Mouse (Mus musculus) limb, embryonic 14.5 days (tissue): ENCODE measurements around the gene Clec2g. TPM values are rescaled to one million over a fixed set of nuclear protein-coding genes. Genes with fewer than 3 reads are reported as not detected.

ENCODE experiments used
- ATAC-seq: fragments of 200-750 bp; cut with Nextera tagmentation; 2 replicates; pipeline ENCODE4 v1.8.0; 2017; ENCODE audit warnings: low read depth, moderate number of reproducible peaks, moderate TSS enrichment; ENCODE audit not compliant: low FRiP score
- DNase-seq: peaks from one replicate; pipeline ENCODE4 v3.0.0-alpha.2; 2015; ENCODE audit warnings: low spot score
- H3K27ac ChIP-seq: fragments of 300-500 bp; sonication (generic); replicated peaks from 2 replicates; pipeline ENCODE4 v1.5.1; 2014; ENCODE audit warnings: low read depth, mild to moderate bottlenecking, low read length, moderate library complexity, mixed read lengths
- H3K27me3 ChIP-seq: fragments of 300-500 bp; sonication (generic); 2 replicates; pipeline ENCODE4 v1.6.1; 2014; ENCODE audit warnings: low read length, mixed read lengths; ENCODE audit not compliant: control insufficient read depth, insufficient read depth
- H3K36me3 ChIP-seq: fragments of 300-500 bp; sonication (generic); 2 replicates; pipeline ENCODE4 v1.6.1; 2014; ENCODE audit warnings: mild to moderate bottlenecking, low read length, moderate library complexity, mixed read lengths; ENCODE audit not compliant: control insufficient read depth, insufficient read depth
- H3K4me1 ChIP-seq: fragments of 300-500 bp; sonication (generic); 2 replicates; pipeline ENCODE4 v1.6.1; 2014; ENCODE audit warnings: antibody characterized with exemption, low read length, mixed read lengths; ENCODE audit not compliant: control insufficient read depth, insufficient read depth
- H3K4me2 ChIP-seq: fragments of 300-500 bp; sonication (generic); replicated peaks from 2 replicates; pipeline ENCODE4 v1.6.1; 2014; ENCODE audit warnings: low read depth, mild to moderate bottlenecking, low read length, moderate library complexity; ENCODE audit not compliant: severe bottlenecking
- H3K4me3 ChIP-seq: fragments of 300-500 bp; sonication (generic); replicated peaks from 2 replicates; pipeline ENCODE4 v1.5.1; 2014; ENCODE audit warnings: low read length
- H3K9ac ChIP-seq: fragments of 300-500 bp; sonication (generic); 2 replicates; pipeline ENCODE4 v1.6.1; 2014; ENCODE audit warnings: mild to moderate bottlenecking, low read depth, low read length, moderate library complexity; ENCODE audit not compliant: severe bottlenecking
- H3K9me3 ChIP-seq: fragments of 300-500 bp; sonication (generic); 2 replicates; pipeline ENCODE4 v1.6.1; 2016; ENCODE audit warnings: low read length; ENCODE audit not compliant: control insufficient read depth
- POLR2A ChIP-seq: fragments of 200-500 bp; IDR thresholded peaks from 2 replicates; pipeline ENCODE4 v1.8.0; 2012; ENCODE audit warnings: inconsistent platforms, mild to moderate bottlenecking, moderate library complexity, borderline replicate concordance; ENCODE audit not compliant: insufficient read depth, insufficient read length; ENCODE audit errors: extremely low read depth
- WGBS: fragments of 180-500 bp; shearing (Covaris S2); extraction: QIAGEN DNeasy Blood & Tissue Kit; methylation state at CpG from one replicate; pipeline ENCODE4 v1.1.7; 2014; 5-methylcytosine and 5-hydroxymethylcytosine counted together
- polyA plus RNA-seq, 2 experiments: library from polyadenylated mRNA; depleted of rRNA in 1 of 2; stranded (reverse) in 1 of 2; unstranded in 1 of 2; fragments of >200 nt; fragmentation: Nextera tagmentation in 1 of 2; extraction: Ambion mirVana in 1 of 2; gene quantifications; 2 replicates each; pipeline versions ENCODE4 v1.2.1 to v1.2.3; 2012 to 2014

Clec2g gene
- polyA plus RNA-seq, 2 experiments = 1.1 to 1.7 TPM

GRCm38 (mm10) chr6:129012966-129013365 is 78.8 kb downstream of the Clec2g start:
- H3K36me3 ChIP-seq = no peaks in the 10 kb centered on the region
- ATAC-seq (no peak), DNase-seq (no peak)
- no peak overlapping the region for H3K9ac ChIP-seq
- 73% methylated on average over 1 of the region's 1 CpGs for WGBS
- H3K27ac ChIP-seq = no peak overlapping the region
- no peaks in the 10 kb centered on the region for H3K9me3 ChIP-seq
- TF ChIP-seq POLR2A = no peak
- H3K27me3 ChIP-seq = no peaks in the 10 kb centered on the region
- H3K4me2 ChIP-seq = no peak overlapping the region
- H3K4me1 ChIP-seq = no peaks in the 10 kb centered on the region
- H3K4me3 ChIP-seq = no peak overlapping the region

GRCm38 (mm10) chr6:129013762-129014276 is 79.6 kb downstream of the Clec2g start:
- Histone ChIP-seq H3K4me2 (no peak overlapping the region), H3K27ac (no peak overlapping the region), H3K4me1 (no peaks in the 10 kb centered on the region), H3K4me3 (no peak overlapping the region), H3K27me3 (no peaks in the 10 kb centered on the region), H3K9ac (no peak overlapping the region), H3K9me3 (no peaks in the 10 kb centered on the region), H3K36me3 (no peaks in the 10 kb centered on the region)
- ATAC-seq = no peak
- WGBS = 78% methylated on average over 5 of the region's 5 CpGs
- TF ChIP-seq POLR2A = no peak
- no peak for DNase-seq

- Histone ChIP-seq H3K4me3 (no peak overlapping the region), H3K4me2 (no peak overlapping the region), H3K36me3 (no peaks in the 10 kb centered on the region), H3K4me1 (no peaks in the 10 kb centered on the region), H3K9me3 (no peaks in the 10 kb centered on the region), H3K9ac (no peak overlapping the region), H3K27ac (no peak overlapping the region), H3K27me3 (no peaks in the 10 kb centered on the region)
- ATAC-seq (no peak), DNase-seq (no peak)
- WGBS = 79% methylated on average over 1 of the region's 1 CpGs
- TF ChIP-seq POLR2A = no peak
Measured at GRCm38 (mm10) chr6:129014399-129014798, 80.2 kb downstream of the Clec2g start.

- 89% methylated on average over 8 of the region's 8 CpGs for WGBS
- Histone ChIP-seq H3K4me3 (no peak overlapping the region), H3K36me3 (no peaks in the 10 kb centered on the region), H3K27ac (no peak overlapping the region), H3K4me1 (no peaks in the 10 kb centered on the region), H3K4me2 (no peak overlapping the region), H3K9ac (no peak overlapping the region), H3K27me3 (no peaks in the 10 kb centered on the region), H3K9me3 (no peaks in the 10 kb centered on the region)
- ATAC-seq (no peak), DNase-seq (no peak)
- no peak for TF ChIP-seq POLR2A
Measured at GRCm38 (mm10) chr6:129027451-129028248, 93.5 kb downstream of the Clec2g start.

GRCm38 (mm10) chr6:129030175-129030824 is 96.1 kb downstream of the Clec2g start:
- DNase-seq (no peak), ATAC-seq (no peak)
- no peaks in the 10 kb centered on the region for H3K36me3 ChIP-seq
- H3K9me3 ChIP-seq = no peaks in the 10 kb centered on the region
- WGBS = 57% methylated on average over 6 of the region's 6 CpGs
- H3K27ac ChIP-seq = no peak overlapping the region
- no peak overlapping the region for H3K4me3 ChIP-seq
- no peak overlapping the region for H3K4me2 ChIP-seq
- no peaks in the 10 kb centered on the region for H3K27me3 ChIP-seq
- H3K4me1 ChIP-seq = no peaks in the 10 kb centered on the region
- no peak overlapping the region for H3K9ac ChIP-seq
- no peak for TF ChIP-seq POLR2A
